Comparison of ENCODE assay signal across 8 mouse cellular contexts in the genomic region with DNA sequence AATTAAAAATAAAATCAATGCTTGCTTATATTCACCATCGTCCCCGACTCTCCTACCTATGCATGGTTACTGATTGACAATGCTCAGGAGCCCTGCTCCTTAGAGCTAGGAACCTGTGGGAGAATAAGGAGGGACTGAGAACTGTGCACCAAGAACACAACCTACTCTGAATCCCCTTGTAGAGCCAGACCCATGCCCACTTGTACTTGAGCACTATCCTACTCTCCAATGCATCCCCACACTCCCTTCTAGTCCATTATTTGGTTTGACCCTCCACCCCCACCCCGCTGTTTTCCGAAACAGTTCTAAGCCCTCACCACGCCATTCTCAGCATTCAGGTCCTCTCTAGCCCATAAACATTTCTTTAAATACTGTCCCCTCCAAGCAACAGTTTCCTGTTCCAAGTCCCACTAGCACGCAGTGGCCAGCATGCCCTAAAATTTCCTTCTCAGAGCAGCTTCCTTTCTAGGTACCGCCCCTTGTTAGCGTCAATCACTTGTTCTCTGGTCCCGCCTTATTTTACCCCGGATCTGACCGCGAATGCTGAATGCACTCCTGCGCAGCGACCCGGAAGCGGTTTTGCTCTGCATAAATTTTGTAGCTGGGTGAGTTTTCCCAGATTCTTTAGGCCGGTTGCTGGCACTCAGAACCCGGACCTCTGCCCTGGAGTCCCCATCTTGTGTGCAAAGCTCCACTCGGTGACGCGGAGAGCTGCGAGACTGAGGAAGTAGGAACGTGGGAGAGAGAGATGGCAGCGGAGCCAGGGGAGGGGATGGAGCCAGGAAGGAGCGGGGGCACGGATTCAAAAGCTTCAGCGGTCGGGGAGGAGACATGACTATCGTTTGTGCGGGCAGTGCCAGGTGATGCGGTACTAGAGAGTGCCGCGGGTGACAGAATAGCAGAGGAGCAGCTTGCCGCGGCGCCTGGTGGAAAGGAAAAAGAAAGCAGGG. TPM values are rescaled to one million over a fixed set of nuclear protein-coding genes. Genes with fewer than 3 reads are reported as not detected.
DNase-seq lines count a peak whose midpoint lies in the region; ATAC-seq and TF ChIP-seq lines count a peak whose summit lies in the region.

A gene (plus strand): TSS at position 522 of the 950 bp plus-strand sequence.

- peak; percentile 99 for ATAC-seq in forebrain, postnatal 0 days
- peak; percentile 98 for ATAC-seq in lung, embryonic 15.5 days (ENCODE audit: borderline replicate concordance, extremely low read depth, low FRiP score, low TSS enrichment)

- TF ChIP-seq RAD21 in MEL (IDR thresholded peaks at IDR 0.05; ENCODE audit: low read depth, low read length), result no peak

- H3K4me3 ChIP-seq in MEL (ENCODE audit: control insufficient read depth in 1 of 2, insufficient read depth in 1 of 2, low read depth in 2 of 2, low read length in 2 of 2), result peak within 1 kb of the TSS; percentile 84 to 96
- peak within 1 kb of the TSS; percentile 97 for H3K4me3 ChIP-seq in cerebellum, adult 2 months (replicated peaks; ENCODE audit: insufficient read depth, low read depth, low read length)
- H3K4me3 ChIP-seq in forebrain, postnatal 0 days (ENCODE audit: low read depth, low read length), result peak within 1 kb of the TSS; percentile 68
- H3K4me3 ChIP-seq in lung, embryonic 15.5 days, result peak within 1 kb of the TSS; percentile 88

- peak within 1 kb of the TSS; percentile 88 for H3K9ac ChIP-seq in MEL (ENCODE audit: control insufficient read depth, low read depth, low read length, poor library complexity, severe bottlenecking)
- H3K9ac ChIP-seq in forebrain, postnatal 0 days, result peak within 1 kb of the TSS; percentile 77
- peak within 1 kb of the TSS; percentile 68 for H3K9ac ChIP-seq in lung, embryonic 15.5 days

- TF ChIP-seq EP300 in MEL (IDR thresholded peaks at IDR 0.05; ENCODE audit: low read depth in 1 of 2, low read length in 2 of 2), result no peak

- peak within 1 kb of the TSS; percentile 81 for H3K4me2 ChIP-seq in forebrain, postnatal 0 days (ENCODE audit: low read depth)
- H3K4me2 ChIP-seq in lung, embryonic 15.5 days, result peak within 1 kb of the TSS; percentile 80

- TF ChIP-seq POLR2A in MEL (IDR thresholded peaks at IDR 0.05; ENCODE audit: control insufficient read depth in 1 of 2, insufficient read depth in 1 of 2, low read depth in 1 of 2, low read length in 2 of 2, poor library complexity in 1 of 2), result peak; percentile 59 to 88; a peak in 3 of 4 replicates
- peak; percentile 60; the same call in 1 of the 2 replicates for TF ChIP-seq POLR2A in cerebellum, adult 2 months (IDR thresholded peaks at IDR 0.05; ENCODE audit: borderline replicate concordance, insufficient read depth, low read length)

- H3K36me3 ChIP-seq in MEL (ENCODE audit: control insufficient read depth in 1 of 2, insufficient read depth in 2 of 2, low read length in 2 of 2), result peaks cover 4 to 7% of the 10 kb centered on the region in 2 experiments
- peaks cover 15% of the 10 kb centered on the region for H3K36me3 ChIP-seq in forebrain, postnatal 0 days (ENCODE audit: insufficient read depth)
- H3K36me3 ChIP-seq in lung, embryonic 15.5 days, result peaks cover 20% of the 10 kb centered on the region

- peak; percentile 94 for DNase-seq in MEL (ENCODE audit: low read depth, low spot score)
- peak; percentile 85 to 89 for DNase-seq in cerebellum, adult 2 months
- DNase-seq in forebrain, postnatal 0 days, result peak; percentile 92
- DNase-seq in heart, postnatal 4 days, result peak; percentile 85
- DNase-seq in layer of hippocampus, adult 8-10 months (ENCODE audit: low spot score in 2 of 2), result peak; percentile 87 to 91
- DNase-seq in ovary, adult 18-20 months (ENCODE audit: low spot score), result peak; percentile 79
- DNase-seq in thymus, postnatal 0 days (ENCODE audit: low spot score), result peak; percentile 89

- peaks cover 2 to 7% of the 10 kb centered on the region in 2 experiments; a peak in 2 of 4 replicates for H3K4me1 ChIP-seq in MEL (ENCODE audit: control insufficient read depth in 1 of 2, insufficient read depth in 2 of 2, low read length in 2 of 2)
- H3K4me1 ChIP-seq in cerebellum, adult 2 months (ENCODE audit: control insufficient read depth, insufficient read depth, low read length), result no peaks in the 10 kb centered on the region; the same call in 1 of the 2 replicates
- H3K4me1 ChIP-seq in forebrain, postnatal 0 days (ENCODE audit: insufficient read depth), result peaks cover 7% of the 10 kb centered on the region
- H3K4me1 ChIP-seq in lung, embryonic 15.5 days, result peaks cover 10% of the 10 kb centered on the region

- H3K27me3 ChIP-seq in MEL (ENCODE audit: control insufficient read depth in 1 of 2, insufficient read depth in 2 of 2, low read length in 2 of 2), result no peaks in the 10 kb centered on the region
- no peaks in the 10 kb centered on the region for H3K27me3 ChIP-seq in cerebellum, adult 2 months (ENCODE audit: control insufficient read depth, insufficient read depth, low read length)
- H3K27me3 ChIP-seq in forebrain, postnatal 0 days (ENCODE audit: insufficient read depth, low read length), result no peaks in the 10 kb centered on the region
- H3K27me3 ChIP-seq in lung, embryonic 15.5 days, result no peaks in the 10 kb centered on the region

- WGBS in cerebellum, adult 2 months, result 6% methylated on average over 36 of the region's 36 CpGs
- 7% methylated on average over 36 of the region's 36 CpGs for WGBS in forebrain, postnatal 0 days
- 6% methylated on average over 36 of the region's 36 CpGs for WGBS in lung, embryonic 15.5 days

- no peak for TF ChIP-seq CTCF in MEL (IDR thresholded peaks at IDR 0.05 in 2 of 3, conservative IDR thresholded peaks at IDR 0.05 in 1 of 3; ENCODE audit: control insufficient read depth in 1 of 3, insufficient read depth in 1 of 3, low read depth in 2 of 3, low read length in 3 of 3, poor library complexity in 1 of 3, severe bottlenecking in 1 of 3)
- TF ChIP-seq CTCF in cerebellum, adult 2 months (IDR thresholded peaks at IDR 0.05; ENCODE audit: borderline replicate concordance, insufficient read depth, low read depth, low read length), result no peak
- TF ChIP-seq CTCF in forebrain, postnatal 0 days (IDR thresholded peaks at IDR 0.05; ENCODE audit: low read depth), result peak; percentile 46

- peak within 1 kb of the TSS; percentile 82 for H3K27ac ChIP-seq in MEL (ENCODE audit: control insufficient read depth, low read depth, low read length)
- H3K27ac ChIP-seq in cerebellum, adult 2 months (ENCODE audit: insufficient read depth, low read length), result peak within 1 kb of the TSS; percentile 80
- peak within 1 kb of the TSS; percentile 91 for H3K27ac ChIP-seq in forebrain, postnatal 0 days (ENCODE audit: low read depth, low read length)
- H3K27ac ChIP-seq in lung, embryonic 15.5 days, result peak within 1 kb of the TSS; percentile 87

- H3K9me3 ChIP-seq in MEL (replicated peaks; ENCODE audit: insufficient read depth, low read length), result no peaks in the 10 kb centered on the region
- no peaks in the 10 kb centered on the region for H3K9me3 ChIP-seq in forebrain, postnatal 0 days (ENCODE audit: low read length)
- no peaks in the 10 kb centered on the region for H3K9me3 ChIP-seq in lung, embryonic 15.5 days

- H3K79me2 ChIP-seq in MEL (ENCODE audit: control insufficient read depth, insufficient read depth, low read length, poor library complexity), result peaks cover 16% of the 10 kb centered on the region

TF ChIP-seq in MEL, 35 proteins besides CTCF, POLR2A, EP300 and RAD21 (continues in another document):
- TF ChIP-seq SIN3A (IDR thresholded peaks at IDR 0.05; ENCODE audit: low read length) (peak; percentile 80), TBP (IDR thresholded peaks at IDR 0.05; ENCODE audit: low read depth, low read length) (peak; percentile 82), GATA1 (IDR thresholded peaks at IDR 0.05; ENCODE audit: low read depth, low read length) (no peak), KAT2A (conservative IDR thresholded peaks at IDR 0.05; ENCODE audit: low read depth, low read length) (peak; percentile 76), MAX (IDR thresholded peaks at IDR 0.05; ENCODE audit: low read length) (peak; percentile 15; the same call in 1 of the 2 replicates), RCOR1 (IDR thresholded peaks at IDR 0.05; ENCODE audit: low read depth, low read length) (no peak), ZMIZ1 (IDR thresholded peaks at IDR 0.05; ENCODE audit: low read depth, low read length) (0 out of 2 replicates have a peak, but pooled peaks have one; percentile 30), GABPA (IDR thresholded peaks at IDR 0.05; ENCODE audit: low read depth, low read length) (no peak), ZNF384 (IDR thresholded peaks at IDR 0.05; ENCODE audit: low read depth, low read length) (no peak), POLR2AphosphoS2 (IDR thresholded peaks at IDR 0.05; ENCODE audit: low read length) (peak; percentile 69), TCF12 (IDR thresholded peaks at IDR 0.05; ENCODE audit: low read depth, low read length) (peak; percentile 32; the same call in 1 of the 2 replicates), MXI1 (IDR thresholded peaks at IDR 0.05; ENCODE audit: low read depth, low read length) (no peak; the same call in 1 of the 2 replicates), USF2 (IDR thresholded peaks at IDR 0.05; ENCODE audit: borderline replicate concordance in 1 of 2, insufficient read depth in 1 of 2, low read depth in 1 of 2, low read length in 2 of 2) (no peak), SMC3 (IDR thresholded peaks at IDR 0.05; ENCODE audit: low read depth, low read length) (no peak), MAZ (IDR thresholded peaks at IDR 0.05; ENCODE audit: low read depth, low read length) (peak; percentile 53; the same call in 1 of the 2 replicates), CHD2 (IDR thresholded peaks at IDR 0.05; ENCODE audit: low read length) (peak; percentile 33; the same call in 1 of the 2 replicates), ZC3H11A (IDR thresholded peaks at IDR 0.05; ENCODE audit: low read depth, low read length) (no peak), HCFC1 (IDR thresholded peaks at IDR 0.05; ENCODE audit: low read depth, low read length) (peak; percentile 91), TAL1 (IDR thresholded peaks at IDR 0.05; ENCODE audit: low read length) (no peak), NELFE (IDR thresholded peaks at IDR 0.05; ENCODE audit: low read depth, low read length) (peak; percentile 66)

RNA-seq across cellular contexts. Expression of the gene that starts here (rescaled TPM):
- total RNA-seq in MEL (2012; rRNA removed), result 9.1 and 11.6 TPM in 2 replicates
- 1 to 10 TPM in 1 of 2 experiments, not detected in 1; 7.7 TPM for polyA plus RNA-seq in MEL (2012; ENCODE audit: insufficient read depth in 1 of 2, insufficient read length in 2 of 2, low read depth in 1 of 2, low replicate concordance in 2 of 2, missing spikeins in 1 of 2)
- polyA plus RNA-seq in cerebellum, adult 2 months (2012; rRNA removed), result 17.6 and 18.3 TPM in 2 replicates
- total RNA-seq in forebrain, postnatal 0 days (2014; rRNA removed), result 22.5 and 31.3 TPM in 2 replicates
- 6.9 and 11.9 TPM in 2 replicates for polyA plus RNA-seq in forebrain, postnatal 0 days (2015; fragmentation: Nextera tagmentation; extraction: Ambion mirVana)
- total RNA-seq in heart, postnatal 4 days (2021), result 10 to 100 TPM; 18.3 to 21.5 TPM
- total RNA-seq in layer of hippocampus, adult 8-10 months (2022), result 10 to 100 TPM; 19.7 to 24.2 (median 21.4) TPM
- polyA plus RNA-seq in lung, embryonic 15.5 days (2015; fragmentation: Nextera tagmentation; extraction: Ambion mirVana), result 12.8 and 14.6 TPM in 2 replicates
- polyA plus RNA-seq in thymus, postnatal 0 days (2015; fragmentation: Nextera tagmentation; extraction: Ambion mirVana), result 13.0 and 14.1 TPM in 2 replicates

Comparison
In these comparisons a context has a peak if more than half of its experiments do, and no peak if none do; other contexts are left out.
1. Peak in every context shown above with its lines: DNase-seq, ATAC-seq, H3K4me3 ChIP-seq and H3K27ac ChIP-seq.